Mouse (Mus musculus): ENCODE results near the gene Iqcg. TPM values are rescaled to one million over a fixed set of nuclear protein-coding genes. Genes with fewer than 3 reads are reported as not detected.
A peak's percentile ranks its signal among the peaks of the same experiment; 100 is the strongest.
"Not testable (repeated sequence)": the region's sequence is repeated elsewhere in the genome, so short reads cannot be mapped to it uniquely, and the experiment has no call there.

The Iqcg gene
- total RNA-seq, 2 experiments from 2014 or later: 3.8 to 7.0 TPM

DNA sequence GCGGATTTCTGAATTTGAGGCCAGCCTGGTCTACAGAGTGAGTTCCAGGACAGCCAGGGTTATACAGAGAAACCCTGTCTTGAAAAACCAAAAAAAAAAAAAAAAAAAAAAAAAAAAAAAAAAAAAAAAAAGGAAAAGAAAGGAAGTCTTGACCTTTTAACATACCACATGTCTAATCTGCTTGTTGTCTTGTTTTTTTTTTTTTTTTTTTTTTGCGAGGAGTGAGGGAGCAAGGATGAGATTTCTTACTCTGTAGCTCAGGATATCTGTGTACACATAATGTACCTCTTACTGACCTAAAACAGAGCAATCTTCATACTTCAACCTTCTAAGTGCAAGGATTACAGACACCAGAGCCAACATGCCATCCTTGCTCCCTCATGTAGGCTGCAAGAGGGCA, 1.1 kb downstream of the Iqcg start:
- not testable (repeated sequence) for DNase-seq (ENCODE audit: low spot score in 2 of 2)

DNA sequence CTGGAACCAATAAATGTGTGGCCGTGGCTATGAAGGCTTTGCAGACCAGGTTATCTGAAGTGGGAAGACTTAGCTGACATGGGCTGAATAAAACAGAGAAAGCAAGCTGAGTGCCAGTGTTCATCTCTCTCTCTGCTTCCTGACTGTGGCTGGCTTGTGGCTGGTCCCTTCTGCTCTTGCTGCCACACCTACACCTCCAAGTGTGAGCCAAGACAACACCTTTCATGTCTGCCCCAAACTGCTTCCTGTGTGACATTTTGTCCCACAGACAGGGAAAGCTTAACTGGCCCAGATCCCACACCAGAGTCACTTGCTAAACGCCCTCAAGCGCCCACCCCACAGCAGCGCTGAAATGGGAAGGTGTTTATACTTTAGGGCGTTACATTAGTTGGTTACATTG, 2.9 kb downstream of the Iqcg start:
- DNase-seq (ENCODE audit: low spot score in 2 of 2): no peak

DNA sequence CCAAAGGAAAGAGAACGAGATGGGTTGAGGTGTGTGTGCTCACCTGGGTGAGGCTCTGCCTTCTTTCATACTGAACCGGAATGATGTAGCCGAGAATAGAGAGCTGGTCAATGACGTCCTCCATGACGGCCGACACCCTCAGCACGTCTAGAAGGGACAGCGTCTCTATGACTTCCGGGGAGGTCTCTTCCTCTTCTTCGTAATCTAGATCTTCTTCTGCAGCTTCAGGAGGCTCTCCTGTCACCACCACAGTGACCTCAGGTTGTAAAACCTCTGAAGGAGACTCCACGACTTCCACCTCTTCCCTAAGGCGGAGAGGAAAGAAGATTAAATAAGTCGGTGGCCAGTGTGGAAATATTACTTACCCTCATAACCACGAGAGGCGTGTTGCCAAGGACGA, 6.2 kb downstream of the Iqcg start:
- DNase-seq (ENCODE audit: low spot score in 2 of 2): no peak

DNA sequence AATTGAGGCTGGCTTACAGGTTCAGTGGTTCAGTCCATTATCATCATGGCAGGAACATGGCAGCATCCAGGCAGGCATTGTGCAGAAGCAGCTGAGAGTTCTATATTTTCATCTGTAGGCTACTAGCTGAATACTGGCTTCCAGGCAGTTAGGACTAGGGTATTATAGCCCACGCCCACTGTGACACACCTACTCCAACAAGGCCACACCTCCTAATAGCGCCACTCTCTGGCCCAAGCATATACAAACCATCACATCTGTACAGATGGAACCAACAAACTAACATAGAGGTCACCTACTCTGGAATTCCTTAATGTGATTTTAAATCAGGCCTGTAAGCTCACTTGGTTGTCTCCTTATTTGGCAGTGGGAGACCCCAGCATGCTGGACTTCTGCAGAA, 7.3 kb downstream of the Iqcg start:
- DNase-seq (ENCODE audit: low spot score in 2 of 2): no peak

DNA sequence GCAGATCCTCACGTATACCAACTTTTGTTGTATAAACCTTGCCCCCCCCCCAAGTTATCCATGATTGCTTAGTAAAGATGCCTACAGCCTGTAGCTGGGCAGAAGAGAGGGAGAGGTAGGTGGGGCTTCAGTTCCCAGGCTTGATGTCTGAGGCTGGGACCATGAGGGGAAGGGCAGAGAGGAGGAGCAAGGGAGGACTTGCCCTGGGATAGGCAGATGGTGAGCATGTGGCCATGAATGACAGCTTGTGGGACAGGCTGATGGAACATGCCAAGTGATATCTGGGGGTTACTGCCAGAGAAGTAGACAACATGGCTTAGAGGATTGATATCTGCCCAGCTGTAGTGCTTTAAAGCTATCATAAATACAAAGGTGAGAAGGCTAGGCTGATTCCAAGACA, 8.0 kb downstream of the Iqcg start:
- DNase-seq (ENCODE audit: low spot score in 2 of 2): no peak

DNA sequence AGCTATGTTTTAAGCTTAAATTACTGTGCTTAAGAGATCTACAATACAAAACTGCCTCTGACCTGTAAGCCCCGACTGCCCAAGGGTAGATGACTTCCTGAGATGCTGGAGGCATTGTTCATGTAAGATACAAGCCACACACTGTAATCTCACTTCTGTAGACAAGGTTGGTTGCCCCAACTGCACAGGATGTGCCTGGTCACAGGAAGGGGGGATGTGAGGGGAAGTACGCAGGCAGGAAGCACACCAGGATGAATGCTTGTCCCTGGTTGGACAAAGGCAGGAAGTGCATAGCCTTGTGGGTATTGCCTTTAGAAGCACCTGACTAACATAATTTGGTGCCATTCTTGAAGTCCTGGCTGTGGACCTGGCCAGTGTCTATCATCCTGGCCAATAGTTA, 12.8 kb downstream of the Iqcg start:
- no peak for DNase-seq (ENCODE audit: low spot score in 2 of 2)

DNA sequence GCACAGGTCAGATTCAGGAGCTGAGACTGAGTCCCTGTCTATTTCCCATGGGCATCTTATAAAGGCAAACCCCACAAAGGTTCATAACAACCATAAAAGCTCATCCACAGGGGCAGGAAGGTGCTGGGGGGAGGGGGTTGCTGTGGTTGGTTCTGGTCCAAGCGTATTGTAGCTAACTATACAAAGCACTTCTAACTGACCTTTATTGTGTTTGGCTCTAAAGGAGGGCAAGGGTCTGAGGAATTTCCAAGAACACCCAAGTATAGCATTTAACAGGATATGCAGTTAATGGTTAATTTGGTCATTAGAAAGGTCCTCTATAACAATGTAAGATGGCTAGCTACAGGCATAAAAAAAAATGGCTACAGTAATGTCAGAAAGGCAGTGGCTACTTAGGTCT, 13.3 kb downstream of the Iqcg start:
- no peak for DNase-seq (ENCODE audit: low spot score in 2 of 2)

DNA sequence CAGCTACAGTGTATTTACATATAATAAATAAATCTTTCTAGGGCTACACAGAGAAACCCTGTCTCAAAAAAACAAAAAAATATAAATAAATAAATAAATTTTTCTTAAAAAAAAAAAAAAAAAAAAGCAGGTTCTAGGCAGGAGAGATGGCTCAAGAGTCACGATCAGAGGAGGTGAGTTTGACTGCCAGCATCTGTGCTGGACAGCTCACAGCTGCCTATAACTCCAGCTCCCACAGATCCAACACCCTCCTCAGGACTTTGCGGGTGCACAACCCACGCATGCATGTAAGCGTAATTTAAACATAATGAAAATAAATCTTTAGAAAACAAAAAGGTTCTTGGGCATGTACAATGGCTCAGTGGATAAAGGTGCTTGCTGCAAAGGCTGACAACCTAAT, 20.0 kb downstream of the Iqcg start:
- DNase-seq (ENCODE audit: low spot score in 2 of 2): no peak

DNA sequence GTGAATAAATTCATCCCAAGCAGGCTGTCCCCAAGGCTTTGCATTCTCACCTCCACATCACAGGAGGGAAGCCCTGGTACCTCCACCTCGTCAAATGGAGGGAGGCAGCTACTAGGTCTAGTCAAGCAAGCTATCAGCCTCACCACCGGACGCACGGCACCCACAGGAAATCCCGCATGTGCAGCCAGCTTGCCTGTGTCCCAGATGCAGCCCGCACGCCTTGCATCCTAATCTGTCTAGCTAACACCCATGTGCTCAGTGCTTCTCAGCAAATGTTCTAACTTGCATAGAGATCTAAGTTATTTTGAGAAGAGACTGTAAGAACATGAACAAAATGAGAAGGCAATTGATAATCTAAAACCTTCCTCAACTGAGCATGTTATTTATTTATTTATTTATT, 29.7 kb downstream of the Iqcg start:
- peak in 1 of 2 experiments; percentile 53 for DNase-seq (ENCODE audit: low spot score in 2 of 2)

DNA sequence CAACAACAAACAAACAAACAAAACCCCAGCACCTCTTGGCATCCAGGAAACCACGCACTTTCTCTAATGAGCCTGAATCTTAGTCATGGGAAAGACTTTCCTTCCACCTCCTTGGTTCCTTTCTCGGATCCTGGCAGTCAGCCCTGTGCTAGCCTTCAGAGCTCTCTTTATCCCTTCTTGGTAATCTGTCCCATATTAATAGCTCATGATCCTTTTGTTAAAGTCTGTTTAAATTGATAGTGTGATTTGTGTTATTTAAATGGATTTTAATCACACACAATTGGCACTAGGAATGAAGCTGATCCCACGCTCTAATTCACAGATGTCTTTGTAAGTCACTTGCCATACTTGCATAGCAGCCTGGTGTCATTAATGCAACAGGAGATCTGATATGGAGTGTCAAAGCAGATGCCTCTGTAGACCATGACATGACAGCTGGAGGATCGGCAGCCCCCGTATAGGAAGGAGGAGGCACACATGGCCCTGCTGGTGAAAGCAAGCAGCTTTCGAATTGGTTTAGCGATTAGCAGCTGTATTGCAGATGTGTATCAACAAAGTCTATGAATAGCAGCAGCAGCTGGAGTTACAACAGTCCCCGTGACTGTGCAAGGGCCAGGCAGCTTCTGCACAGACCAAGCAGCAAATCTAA, 31.4 kb downstream of the Iqcg start:
- peak; percentile 37 to 76 for DNase-seq (ENCODE audit: low spot score in 2 of 2)

DNA sequence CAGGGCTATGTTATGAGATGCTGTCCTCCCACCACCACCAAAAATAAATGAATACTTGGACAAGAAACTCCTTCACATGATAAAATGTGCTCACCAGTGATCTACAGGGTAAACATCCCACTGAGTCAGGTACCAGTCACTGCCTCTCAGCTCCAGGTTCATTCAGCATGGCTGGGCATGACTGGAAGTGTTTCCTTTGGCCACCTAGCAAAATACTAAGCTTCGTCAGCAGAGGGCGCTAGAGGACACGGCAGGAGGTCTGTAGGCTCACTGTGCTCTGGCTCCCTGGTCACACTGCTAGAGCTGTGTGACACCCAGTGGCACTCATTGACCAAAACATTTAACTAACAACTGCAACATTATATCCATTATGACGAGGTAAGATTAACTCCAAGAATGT, 32.3 kb downstream of the Iqcg start:
- peak; percentile 68 to 90 for DNase-seq (ENCODE audit: low spot score in 2 of 2)

DNA sequence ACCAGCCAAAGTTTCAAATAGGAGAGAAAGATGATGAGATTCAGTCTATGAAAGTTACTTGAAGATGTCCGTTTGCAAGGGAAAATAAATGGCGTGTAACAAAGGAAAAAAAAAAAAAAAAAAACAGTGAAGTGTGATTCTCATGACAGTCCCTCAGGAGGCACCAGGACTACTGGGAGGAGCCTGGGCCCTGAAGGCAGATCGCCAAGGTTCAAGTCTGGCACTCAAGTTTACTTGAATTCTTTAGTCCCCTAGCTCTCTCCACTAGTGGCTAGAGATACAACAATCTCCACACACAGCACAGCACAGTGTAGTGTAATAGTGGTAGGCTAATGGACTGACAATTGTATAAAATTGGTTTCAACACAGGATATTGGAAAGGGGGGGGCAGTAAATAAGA, 34.6 kb downstream of the Iqcg start:
- no peak for DNase-seq (ENCODE audit: low spot score in 2 of 2)

DNA sequence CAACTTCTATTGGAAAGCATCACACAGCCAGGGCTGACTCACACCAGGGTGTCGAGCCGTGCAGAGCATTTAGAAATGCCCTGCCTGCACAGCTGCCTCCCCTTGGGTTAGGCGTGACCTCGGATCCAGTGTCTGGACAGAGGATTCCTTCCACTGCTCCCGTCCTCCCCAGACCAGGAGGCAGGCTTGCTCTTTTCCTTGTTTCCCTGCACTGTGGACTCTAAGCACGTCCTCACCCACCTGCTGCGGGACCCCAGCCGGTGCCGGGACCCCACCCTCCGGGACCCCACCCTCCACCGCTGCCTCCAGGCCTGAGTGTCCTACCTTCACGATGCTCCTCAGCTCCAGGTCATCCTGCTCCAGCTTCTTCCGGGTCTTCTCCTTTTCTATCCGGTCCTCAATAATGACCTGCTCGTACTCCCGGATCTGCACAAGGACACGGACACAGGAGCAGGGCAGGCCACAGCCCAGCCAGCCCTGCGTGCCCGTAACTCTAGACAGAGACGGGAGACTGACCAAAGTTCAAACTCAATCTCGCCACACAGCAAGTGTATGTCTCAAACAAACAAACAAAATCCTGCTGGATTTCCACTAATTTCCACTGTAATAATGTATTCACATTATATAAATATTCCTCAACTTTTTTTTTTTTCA, 36.8 kb downstream of the Iqcg start:
- DNase-seq (ENCODE audit: low spot score in 2 of 2): no peak

DNA sequence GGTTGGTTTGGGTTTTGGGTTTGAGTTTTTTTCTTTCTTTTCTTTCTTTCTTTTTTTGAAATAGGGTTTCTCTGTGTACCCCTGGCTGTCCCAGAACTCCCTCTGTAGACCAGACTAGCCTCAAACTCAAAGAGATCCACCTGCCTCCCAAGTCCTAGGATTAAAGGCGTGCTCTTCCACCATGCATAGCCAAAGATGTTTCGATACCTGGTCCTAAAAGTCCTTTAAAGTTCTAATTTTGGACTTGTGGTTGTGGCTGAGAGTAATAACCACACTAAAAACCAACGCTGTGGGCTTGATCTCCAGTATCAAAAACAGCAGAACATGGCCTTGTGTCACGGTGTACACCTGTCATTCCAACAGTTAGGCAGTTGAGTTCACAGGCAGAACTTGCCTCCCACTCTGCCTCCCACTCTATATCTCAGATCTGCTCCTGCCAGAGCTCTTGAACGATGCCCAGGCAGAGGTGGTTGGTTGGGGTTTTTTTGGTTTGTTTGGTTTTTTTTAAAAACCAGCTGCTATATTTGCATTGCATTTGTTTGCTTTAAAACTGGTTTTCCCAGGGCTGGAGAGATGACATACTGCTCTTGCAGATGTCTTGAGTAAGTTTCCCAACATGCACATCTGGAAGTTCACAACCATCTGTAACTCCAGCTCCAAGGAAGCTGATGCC, 38.2 kb downstream of the Iqcg start:
- DNase-seq (ENCODE audit: low spot score in 2 of 2): no peak

DNA sequence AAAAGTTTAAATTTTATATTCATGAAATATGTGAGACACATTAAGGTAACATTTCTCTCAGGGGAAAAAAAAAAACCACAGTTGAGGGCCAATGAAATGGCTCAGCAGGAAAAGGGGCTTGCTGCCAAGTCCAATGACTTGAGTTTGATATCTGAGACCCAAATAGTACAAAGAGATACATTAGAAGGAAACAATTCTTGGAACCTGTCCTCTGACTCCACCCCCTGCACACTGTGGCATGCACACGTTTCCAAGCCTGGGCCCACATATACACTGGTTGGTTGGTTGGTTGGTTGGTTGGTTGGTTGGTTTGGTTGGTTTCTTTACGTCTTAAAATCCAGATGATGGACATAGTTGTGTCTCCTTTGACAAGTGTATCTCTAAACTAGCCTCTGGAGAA, 40.0 kb downstream of the Iqcg start:
- no peak for DNase-seq (ENCODE audit: low spot score in 2 of 2)

DNA sequence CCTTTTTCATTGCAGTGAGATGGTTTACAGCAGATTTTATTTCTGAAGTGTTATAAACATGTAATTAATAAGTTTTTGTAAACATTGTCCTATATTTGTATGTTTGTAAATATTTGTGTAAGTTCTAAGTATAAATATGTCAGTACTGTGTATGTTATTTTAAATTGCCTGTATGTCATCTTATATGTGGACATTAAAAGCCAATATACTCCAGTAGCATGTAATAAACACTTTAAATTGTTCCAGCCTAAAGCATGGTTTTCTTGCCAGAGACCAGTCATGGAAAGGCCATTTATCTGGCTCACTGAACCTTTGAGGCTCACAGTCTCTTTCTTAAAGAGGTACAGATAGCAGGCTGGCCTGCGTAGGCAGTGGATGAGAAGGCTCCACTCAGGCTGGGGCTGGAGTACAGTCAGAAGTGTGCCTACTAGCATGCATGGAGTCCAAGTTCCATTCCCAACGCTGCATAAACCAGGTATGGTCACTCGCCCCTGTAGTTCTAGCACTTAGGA, 40.6 kb downstream of the Iqcg start:
- no peak for DNase-seq (ENCODE audit: low spot score in 2 of 2)

DNA sequence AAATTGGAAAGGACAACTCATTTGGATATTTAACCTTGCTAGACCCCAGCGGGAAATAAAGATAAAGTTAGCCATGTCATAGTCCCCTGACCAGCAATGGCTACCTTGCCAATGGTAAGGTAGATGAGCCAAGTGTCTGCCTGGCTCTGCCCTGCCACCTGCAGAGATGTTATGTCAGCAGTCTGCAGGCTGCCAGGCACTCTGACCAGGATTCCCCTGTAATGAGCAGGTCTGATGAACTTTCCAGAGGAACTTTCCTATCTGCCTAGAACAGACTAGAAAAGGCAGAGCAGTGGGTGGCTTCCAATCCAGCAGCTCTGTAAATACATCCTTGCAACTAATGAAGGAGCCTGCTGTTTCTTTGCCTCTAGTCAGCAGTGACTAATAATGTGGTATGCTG, 41.1 kb downstream of the Iqcg start:
- DNase-seq (ENCODE audit: low spot score in 2 of 2): no peak

DNA sequence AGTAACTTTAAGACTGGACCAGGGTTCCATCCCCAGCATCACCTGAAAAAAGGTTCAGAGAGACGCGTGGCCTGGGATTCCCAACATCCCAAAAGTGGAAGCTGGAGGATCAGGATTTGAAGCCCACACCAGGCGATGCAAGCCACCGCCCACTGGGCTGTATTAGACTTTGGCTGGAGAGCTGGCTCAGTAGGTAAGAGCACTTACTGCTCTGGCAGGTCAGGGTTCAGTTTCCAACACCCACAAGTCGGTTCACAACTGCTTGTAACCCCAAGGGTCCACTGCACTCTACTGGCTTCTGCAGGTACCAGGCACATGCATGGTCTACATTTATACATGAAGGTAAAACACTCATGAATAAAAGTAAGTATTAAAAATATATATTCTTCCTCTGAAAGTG, 42.2 kb downstream of the Iqcg start:
- no peak for DNase-seq (ENCODE audit: low spot score in 2 of 2)

DNA sequence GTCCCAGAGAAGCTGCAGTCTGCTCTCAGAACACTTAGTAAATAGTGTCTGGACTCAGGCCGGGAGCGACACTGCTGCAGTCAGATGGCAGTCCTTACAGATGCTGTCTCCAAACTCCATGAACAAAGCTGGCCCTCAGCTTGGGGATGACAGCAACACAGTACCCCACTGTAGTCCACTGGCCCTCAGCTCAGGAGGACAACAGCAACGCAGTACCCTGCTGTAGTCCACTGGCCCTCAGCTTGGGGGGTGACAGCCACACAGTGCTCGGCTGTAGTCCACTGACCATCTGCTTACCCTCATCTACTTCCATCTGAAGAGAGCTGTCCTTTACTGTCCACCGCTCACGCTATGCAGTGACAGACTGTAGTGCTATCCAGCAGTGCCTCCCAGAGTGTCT, 45.9 kb downstream of the Iqcg start:
- peak in 1 of 2 experiments; percentile 29 for DNase-seq (ENCODE audit: low spot score in 2 of 2)

DNA sequence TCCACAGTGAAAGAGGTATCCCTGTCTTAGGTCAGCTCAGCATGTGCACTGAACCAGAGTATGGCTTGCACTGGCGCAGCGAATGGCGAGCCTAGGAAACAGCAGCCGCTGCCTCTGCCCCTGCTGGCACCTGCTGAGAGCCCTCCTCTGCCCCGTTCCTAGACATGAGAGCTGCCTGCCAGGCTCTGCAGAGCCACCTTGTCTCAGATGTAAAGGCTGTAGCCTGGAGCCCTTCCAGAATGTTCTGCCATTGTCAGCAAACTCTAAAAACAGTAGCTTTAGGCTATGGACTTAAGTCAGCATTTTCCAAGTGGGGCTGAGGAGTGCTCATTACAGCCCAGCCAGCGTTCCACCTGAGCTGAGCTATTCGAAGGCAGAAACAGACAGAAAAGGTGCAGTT, 48.6 kb downstream of the Iqcg start:
- DNase-seq (ENCODE audit: low spot score in 2 of 2): no peak

DNA sequence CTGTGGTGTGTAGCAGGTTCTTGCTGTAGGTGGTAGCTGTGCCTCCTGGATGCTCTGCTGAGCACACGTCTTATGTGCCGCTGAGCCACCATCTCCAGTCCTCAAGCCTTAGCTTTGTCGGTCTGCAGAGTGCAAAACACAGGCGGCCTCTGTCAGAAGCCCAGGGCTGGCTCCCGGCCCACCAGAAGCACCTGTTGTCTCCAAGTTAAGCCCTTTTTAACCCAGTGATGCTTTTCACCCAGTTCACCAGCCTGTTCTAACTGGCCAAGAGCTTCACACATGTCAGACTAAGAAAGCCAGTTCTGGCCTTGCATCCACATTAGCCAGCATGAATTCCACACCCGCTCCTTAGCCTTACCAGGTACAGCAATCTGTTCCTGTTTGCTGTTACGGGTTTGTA, 49.1 kb downstream of the Iqcg start:
- DNase-seq (ENCODE audit: low spot score in 2 of 2): no peak

DNA sequence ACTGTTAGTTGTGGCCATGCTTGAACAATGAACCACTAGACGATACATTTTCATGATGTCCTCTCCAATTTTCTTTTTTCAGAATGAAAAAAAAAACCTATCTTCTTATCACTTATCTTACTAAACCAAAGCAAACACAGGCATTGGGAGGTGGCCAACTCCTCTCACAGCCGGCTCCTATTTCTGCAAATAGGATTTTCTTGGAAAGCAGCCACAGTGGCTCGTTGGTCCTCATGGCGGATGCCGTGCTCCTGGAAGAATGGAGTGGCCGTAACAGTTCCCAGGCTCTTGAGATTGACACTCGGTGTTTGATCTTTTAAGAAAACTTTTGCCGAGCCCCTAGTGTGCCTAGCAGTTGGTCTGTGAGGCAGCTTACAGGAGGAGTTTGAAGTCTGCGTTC, 50.8 kb downstream of the Iqcg start:
- no peak for DNase-seq (ENCODE audit: low spot score in 2 of 2)

DNA sequence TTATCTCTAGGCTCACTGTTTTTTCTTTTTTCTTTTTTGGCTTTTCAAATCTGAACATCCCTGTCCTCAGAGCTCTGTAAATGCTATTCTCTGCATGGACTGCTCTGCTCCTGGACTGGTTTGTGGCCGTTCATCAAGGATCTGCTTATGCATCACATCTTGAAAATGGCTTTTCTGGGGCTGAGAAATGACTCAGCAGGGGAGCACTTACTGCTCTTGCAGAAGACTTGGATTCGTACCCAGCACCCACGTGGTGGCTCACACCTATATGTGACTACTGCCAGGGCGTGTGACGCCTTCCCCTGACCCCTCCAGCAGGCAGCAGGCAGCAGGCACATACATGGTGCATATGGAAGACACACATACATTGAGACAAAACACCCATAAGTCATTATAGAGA, 63.9 kb downstream of the Iqcg start:
- no peak for DNase-seq (ENCODE audit: low spot score in 2 of 2)
